Mouse (Mus musculus) R1 (cell line): ENCODE measurements around the gene Umad1.

Source experiments
- DNase-seq: peaks from one replicate; pipeline ENCODE4 v3.0.0-alpha.2; 2018; ENCODE audit warnings: low read depth, low spot score

Umad1 gene

GRCm38 (mm10) chr6:8368198-8368864 is 109.2 kb downstream of the Umad1 start:
- no peak for DNase-seq

GRCm38 (mm10) chr6:8370624-8371023 is 111.5 kb downstream of the Umad1 start:
- DNase-seq = no peak

- no peak for DNase-seq
Measured at GRCm38 (mm10) chr6:8373051-8373450, 114.0 kb downstream of the Umad1 start.

- no peak for DNase-seq
Measured at GRCm38 (mm10) chr6:8373851-8374250, 114.8 kb downstream of the Umad1 start.

GRCm38 (mm10) chr6:8374290-8374689 is 115.2 kb downstream of the Umad1 start:
- no peak for DNase-seq

GRCm38 (mm10) chr6:8374712-8375111 is 115.6 kb downstream of the Umad1 start:
- DNase-seq = peak; percentile 43

GRCm38 (mm10) chr6:8376351-8376750 is 117.3 kb downstream of the Umad1 start:
- no peak for DNase-seq

- no peak for DNase-seq
Measured at GRCm38 (mm10) chr6:8377667-8378066, 118.6 kb downstream of the Umad1 start.

GRCm38 (mm10) chr6:8389307-8389706 is 130.2 kb downstream of the Umad1 start:
- DNase-seq = no peak

- no peak for DNase-seq
Measured at GRCm38 (mm10) chr6:8390296-8390695, 131.2 kb downstream of the Umad1 start.

GRCm38 (mm10) chr6:8390935-8391334 is 131.8 kb downstream of the Umad1 start:
- DNase-seq = no peak

GRCm38 (mm10) chr6:8393029-8393428 is 133.9 kb downstream of the Umad1 start:
- DNase-seq = no peak

GRCm38 (mm10) chr6:8394044-8394443 is 135.0 kb downstream of the Umad1 start:
- DNase-seq = no peak

- no peak for DNase-seq
Measured at GRCm38 (mm10) chr6:8395061-8395460, 136.0 kb downstream of the Umad1 start.

GRCm38 (mm10) chr6:8397252-8397651 is 138.2 kb downstream of the Umad1 start:
- no peak for DNase-seq

GRCm38 (mm10) chr6:8399710-8400109 is 140.6 kb downstream of the Umad1 start:
- DNase-seq = no peak

GRCm38 (mm10) chr6:8403127-8403526 is 144.0 kb downstream of the Umad1 start:
- no peak for DNase-seq

GRCm38 (mm10) chr6:8405844-8406243 is 146.8 kb downstream of the Umad1 start:
- no peak for DNase-seq

GRCm38 (mm10) chr6:8408332-8408731 is 149.2 kb downstream of the Umad1 start:
- no peak for DNase-seq

GRCm38 (mm10) chr6:8409865-8410264 is 150.8 kb downstream of the Umad1 start:
- DNase-seq = no peak

GRCm38 (mm10) chr6:8412845-8413598 is 153.9 kb downstream of the Umad1 start:
- no peak for DNase-seq

GRCm38 (mm10) chr6:8414020-8414419 is 154.9 kb downstream of the Umad1 start:
- DNase-seq = peak; percentile 59

GRCm38 (mm10) chr6:8415823-8416222 is 156.7 kb downstream of the Umad1 start:
- DNase-seq = no peak
